Comparison of ENCODE assay signal across 16 mouse cellular contexts in the genomic region with DNA sequence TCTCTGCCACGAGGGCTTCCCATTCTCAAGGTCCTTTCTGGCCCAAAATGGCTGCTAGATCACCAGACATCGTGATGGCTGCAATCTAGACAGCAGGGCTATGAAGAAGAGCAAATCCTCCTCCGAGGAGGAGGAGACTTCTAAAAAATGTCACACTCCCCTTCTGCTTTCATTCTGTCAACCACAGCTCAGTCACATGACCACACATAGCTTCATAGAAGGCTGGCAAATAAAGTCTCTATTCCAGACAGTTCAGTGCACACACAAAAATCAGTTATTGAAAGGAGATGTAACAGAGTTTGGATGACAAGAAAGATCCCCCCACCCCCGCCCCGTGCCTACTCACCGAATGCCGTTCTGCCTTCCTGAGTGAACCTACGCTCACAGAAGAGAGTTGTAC. TPM values are rescaled to one million over a fixed set of nuclear protein-coding genes. Genes with fewer than 3 reads are reported as not detected.
"Had no signal": no experiment of that assay in that cellular context is flagged by ENCODE, and none has a peak within 500 bp of the region (broad histone marks: within the 10 kb centered on the region; RNA-seq: fewer than 3 reads in every experiment).

No protein-coding gene starts in this region.

- H3K36me3 ChIP-seq: neural tube, embryonic 15.5 days; stomach, embryonic 15.5 days had no signal

- H3K4me2 ChIP-seq: neural tube, embryonic 15.5 days; stomach, embryonic 15.5 days had no signal

- DNase-seq: retina, postnatal 1 day; right cerebral cortex, adult 18-20 months; right cerebral cortex, postnatal 14 days; right cerebral cortex, postnatal 25 days; right cerebral cortex, postnatal 4 days; spleen, adult 18-20 months; thymus, adult 18-20 months; thymus, adult 2 months; thymus, postnatal 14 days; thymus, postnatal 25 days; thymus, postnatal 36 days; thymus, postnatal 4 days had no signal

- H3K27ac ChIP-seq: neural tube, embryonic 15.5 days; stomach, embryonic 15.5 days; stomach, postnatal 0 days had no signal

- H3K9ac ChIP-seq: neural tube, embryonic 15.5 days; stomach, embryonic 15.5 days had no signal

- H3K4me3 ChIP-seq: neural tube, embryonic 15.5 days; stomach, embryonic 15.5 days had no signal

- H3K4me1 ChIP-seq: neural tube, embryonic 15.5 days; stomach, embryonic 15.5 days had no signal

- H3K9me3 ChIP-seq: neural tube, embryonic 15.5 days; stomach, embryonic 15.5 days had no signal

- H3K27me3 ChIP-seq: neural tube, embryonic 15.5 days; stomach, embryonic 15.5 days had no signal

RNA-seq across cellular contexts. Expression of gene Gdnf, which starts 37.7 kb away (rescaled TPM):
- total RNA-seq: neutrophil, adult 5-6 weeks had no signal
